Mouse (Mus musculus) C2C12 (cell line): ENCODE measurements around the gene Hmx2. TPM values are rescaled to one million over a fixed set of nuclear protein-coding genes. Genes with fewer than 3 reads are reported as not detected.

ENCODE experiments used
- H3K27me3 ChIP-seq: one replicate; pipeline ENCODE4 v1.6.1; 2011; ENCODE audit not compliant: control insufficient read depth, insufficient read depth, insufficient read length
- H3K36me3 ChIP-seq: one replicate; pipeline ENCODE4 v1.6.1; 2011; ENCODE audit not compliant: control insufficient read depth, insufficient read depth
- H3K4me3 ChIP-seq: one replicate; pipeline ENCODE4 v1.5.1; 2011; ENCODE audit warnings: mild to moderate bottlenecking, control low read depth; ENCODE audit not compliant: poor library complexity, insufficient read depth, severe bottlenecking
- H3K79me2 ChIP-seq: one replicate; pipeline ENCODE4 v1.6.1; 2011; ENCODE audit not compliant: control insufficient read depth, insufficient read depth
- H3K79me3 ChIP-seq: one replicate; pipeline ENCODE4 v1.6.1; 2011; ENCODE audit warnings: low read depth, control low read depth
- H3ac ChIP-seq: one replicate; pipeline ENCODE3; 2011; ENCODE audit warnings: low read depth; ENCODE audit not compliant: control insufficient read depth, insufficient read length
- CEBPB ChIP-seq: IDR thresholded peaks from one replicate; pipeline ENCODE4 v1.6.1; 2011; ENCODE audit warnings: low read depth, mild to moderate bottlenecking, control low read depth, moderate library complexity
- CTCF ChIP-seq: IDR thresholded peaks from one replicate; pipeline ENCODE4 v1.5.1; 2011; ENCODE audit not compliant: control insufficient read depth, insufficient read depth, insufficient read length
- FOSL1 ChIP-seq: IDR thresholded peaks from one replicate; pipeline ENCODE4 v1.8.0; 2011; ENCODE audit warnings: mild to moderate bottlenecking, low read length; ENCODE audit not compliant: poor library complexity, insufficient read depth, severe bottlenecking
- MAX ChIP-seq: IDR thresholded peaks from one replicate; pipeline ENCODE4 v1.6.1; 2011; ENCODE audit warnings: mild to moderate bottlenecking, control low read depth
- MYOD1 ChIP-seq: IDR thresholded peaks from one replicate; pipeline ENCODE4 v1.6.1; 2011; ENCODE audit warnings: low read depth; ENCODE audit not compliant: control insufficient read depth, insufficient read length
- MYOG ChIP-seq: IDR thresholded peaks from one replicate; pipeline ENCODE4 v1.6.1; 2011; ENCODE audit not compliant: control insufficient read depth, insufficient read length; ENCODE audit errors: extremely low read depth
- USF1 ChIP-seq: IDR thresholded peaks from one replicate; pipeline ENCODE4 v1.6.1; 2011; ENCODE audit warnings: low read depth, mild to moderate bottlenecking, control low read depth, moderate library complexity
- long read RNA-seq, 2 experiments: library from polyadenylated mRNA; unstranded; transcript quantifications; one replicate each; pipeline ENCODE4 v2.0.0; 2019 to 2020
- polyA plus RNA-seq: library from polyadenylated mRNA; unstranded; fragments of >200 nt; fragmentation: generic; extraction: Trizol; gene quantifications from one replicate; pipeline ENCODE4 v1.2.1, GENCODE M21; 2012; ENCODE audit warnings: missing spikeins

The Hmx2 gene
- 2.2 TPM for polyA plus RNA-seq
- long read RNA-seq, experiment 1, partial matches to known transcripts, result 0 of 1 reads
- long read RNA-seq, experiment 1, other reads (novel, unspliced or antisense), result 0 of 1 reads
- long read RNA-seq, experiment 2, result 0 reads

- no peaks in the 10 kb centered on the region for H3K36me3 ChIP-seq
- no peaks in the 10 kb centered on the region for H3K79me2 ChIP-seq
- no peak within 1 kb of the TSS for H3ac ChIP-seq
- H3K79me3 ChIP-seq, result no peaks in the 10 kb centered on the region
- no peak for TF ChIP-seq MAX
- no peak for TF ChIP-seq USF1
- TF ChIP-seq FOSL1, result no peak
- TF ChIP-seq MYOG, result no peak
- no peak for TF ChIP-seq MYOD1
- no peak for TF ChIP-seq CTCF
- no peak for TF ChIP-seq CEBPB
- H3K4me3 ChIP-seq, result no peak within 1 kb of the TSS
- peaks cover 75% of the 10 kb centered on the region for H3K27me3 ChIP-seq
These were observed at the start of gene Hmx2 for GRCm38 (mm10) chr7:131548473-131548872. Gene Hmx2 (plus strand): TSS chr7:131548773.

- H3ac ChIP-seq, result no peak overlapping the region
- H3K27me3 ChIP-seq, result peaks cover 4% of the 10 kb centered on the region
- no peak overlapping the region for H3K4me3 ChIP-seq
- H3K79me3 ChIP-seq, result no peaks in the 10 kb centered on the region
- H3K79me2 ChIP-seq, result no peaks in the 10 kb centered on the region
- H3K36me3 ChIP-seq, result no peaks in the 10 kb centered on the region
- no peak for TF ChIP-seq USF1
- TF ChIP-seq MYOG, result no peak
- no peak for TF ChIP-seq CEBPB
- TF ChIP-seq FOSL1, result no peak
- no peak for TF ChIP-seq CTCF
- TF ChIP-seq MYOD1, result no peak
- no peak for TF ChIP-seq MAX
These were observed 44.8 kb upstream of the Hmx2 start for GRCm38 (mm10) chr7:131503739-131504138.

GRCm38 (mm10) chr7:131539979-131540378, 8.6 kb upstream of the Hmx2 start:
- H3K79me2 ChIP-seq, result no peaks in the 10 kb centered on the region
- H3K36me3 ChIP-seq, result no peaks in the 10 kb centered on the region
- peaks cover 57% of the 10 kb centered on the region for H3K27me3 ChIP-seq
- no peak overlapping the region for H3K4me3 ChIP-seq
- H3K79me3 ChIP-seq, result no peaks in the 10 kb centered on the region
- no peak for TF ChIP-seq MYOG
- no peak overlapping the region for H3ac ChIP-seq

GRCm38 (mm10) chr7:131541184-131542114, 7.1 kb upstream of the Hmx2 start:
- Histone ChIP-seq H3K79me2 (no peaks in the 10 kb centered on the region), H3K36me3 (no peaks in the 10 kb centered on the region), H3ac (no peak overlapping the region), H3K27me3 (peaks cover 60% of the 10 kb centered on the region), H3K79me3 (no peaks in the 10 kb centered on the region), H3K4me3 (no peak overlapping the region)
- TF ChIP-seq CEBPB (no peak), CTCF (no peak), FOSL1 (no peak), USF1 (no peak), MAX (no peak), MYOG (no peak), MYOD1 (no peak)

- Histone ChIP-seq H3K4me3 (no peak within 1 kb of the TSS), H3K27me3 (peaks cover 62% of the 10 kb centered on the region), H3ac (no peak within 1 kb of the TSS), H3K36me3 (no peaks in the 10 kb centered on the region), H3K79me2 (no peaks in the 10 kb centered on the region), H3K79me3 (no peaks in the 10 kb centered on the region)
- TF ChIP-seq FOSL1, result no peak
- no peak for TF ChIP-seq CTCF
- TF ChIP-seq MAX, result no peak
- TF ChIP-seq MYOG, result no peak
- no peak for TF ChIP-seq USF1
- TF ChIP-seq CEBPB, result no peak
- TF ChIP-seq MYOD1, result no peak
These were observed 6.3 kb upstream of the Hmx2 start, which contains the start of gene Hmx3 for GRCm38 (mm10) chr7:131542115-131542871. Gene Hmx3 (plus strand): TSS chr7:131542867.
